Mouse (Mus musculus): ENCODE measurements at regions not wholly inside any gene's neighbourhood (a gene's known extent, or its start where the extent isn't known, plus 50 kb on each side); places are given as distances from the start of the nearest gene placed in this dataset.

GRCm38 (mm10) chr3:119904244-119904643 lies 120.0 kb upstream of the Ptbp2 start:
- no peak for TF ChIP-seq CTCF (IDR thresholded peaks at IDR 0.05; ENCODE audit: control insufficient read depth, insufficient read depth, insufficient read length)
- TF ChIP-seq MYOD1 (IDR thresholded peaks at IDR 0.05; ENCODE audit: control insufficient read depth, insufficient read length, low read depth), result no peak
- no peak for TF ChIP-seq MAX (IDR thresholded peaks at IDR 0.05)
- TF ChIP-seq FOSL1 (IDR thresholded peaks at IDR 0.05; ENCODE audit: insufficient read depth, low read length, poor library complexity, severe bottlenecking), result no peak
- no peak for TF ChIP-seq MYOG (IDR thresholded peaks at IDR 0.05; ENCODE audit: control insufficient read depth, extremely low read depth, insufficient read length)
- TF ChIP-seq USF1 (IDR thresholded peaks at IDR 0.05; ENCODE audit: low read depth), result no peak
- TF ChIP-seq CEBPB (IDR thresholded peaks at IDR 0.05; ENCODE audit: low read depth), result no peak
- no peak overlapping the region for H3K4me3 ChIP-seq (ENCODE audit: insufficient read depth, poor library complexity, severe bottlenecking)
- H3K27me3 ChIP-seq (ENCODE audit: control insufficient read depth, insufficient read depth, insufficient read length), result no peaks in the 10 kb centered on the region
- H3K79me2 ChIP-seq (ENCODE audit: control insufficient read depth, insufficient read depth), result no peaks in the 10 kb centered on the region
- no peaks in the 10 kb centered on the region for H3K79me3 ChIP-seq (ENCODE audit: low read depth)
- H3ac ChIP-seq (ENCODE audit: control insufficient read depth, insufficient read length, low read depth), result no peak overlapping the region
- no peaks in the 10 kb centered on the region for H3K36me3 ChIP-seq (ENCODE audit: control insufficient read depth, insufficient read depth)

DNA sequence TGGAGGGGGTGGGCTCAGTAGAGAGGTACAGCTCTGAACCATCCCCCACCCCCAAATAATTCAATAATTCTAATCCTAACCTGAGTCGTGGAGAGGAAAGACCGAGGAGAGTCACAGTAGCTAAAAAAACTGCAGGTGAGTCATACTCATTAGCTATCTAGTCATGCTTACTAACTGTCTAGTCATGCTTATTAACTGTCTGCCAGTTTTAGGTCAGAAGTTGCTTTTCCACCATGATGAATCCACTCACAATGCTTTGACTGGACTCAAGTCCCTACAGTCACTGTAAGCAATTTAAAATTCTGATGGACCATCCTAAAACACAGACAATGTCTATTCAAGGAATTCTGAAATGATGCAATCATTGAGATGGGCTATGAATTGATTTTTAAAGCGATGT lies 110.9 kb upstream of the Ptbp2 start:
- no peaks in the 10 kb centered on the region for H3K79me3 ChIP-seq (ENCODE audit: low read depth)
- H3K36me3 ChIP-seq (ENCODE audit: control insufficient read depth, insufficient read depth), result no peaks in the 10 kb centered on the region
- no peak for TF ChIP-seq MAX (IDR thresholded peaks at IDR 0.05)
- peak; percentile 88 for TF ChIP-seq FOSL1 (IDR thresholded peaks at IDR 0.05; ENCODE audit: insufficient read depth, low read length, poor library complexity, severe bottlenecking)
- TF ChIP-seq CEBPB (IDR thresholded peaks at IDR 0.05; ENCODE audit: low read depth), result peak; percentile 55
- H3K79me2 ChIP-seq (ENCODE audit: control insufficient read depth, insufficient read depth), result no peaks in the 10 kb centered on the region
- H3ac ChIP-seq (ENCODE audit: control insufficient read depth, insufficient read length, low read depth), result no peak overlapping the region
- H3K27me3 ChIP-seq (ENCODE audit: control insufficient read depth, insufficient read depth, insufficient read length), result no peaks in the 10 kb centered on the region
- no peak overlapping the region for H3K4me3 ChIP-seq (ENCODE audit: insufficient read depth, poor library complexity, severe bottlenecking)

DNA sequence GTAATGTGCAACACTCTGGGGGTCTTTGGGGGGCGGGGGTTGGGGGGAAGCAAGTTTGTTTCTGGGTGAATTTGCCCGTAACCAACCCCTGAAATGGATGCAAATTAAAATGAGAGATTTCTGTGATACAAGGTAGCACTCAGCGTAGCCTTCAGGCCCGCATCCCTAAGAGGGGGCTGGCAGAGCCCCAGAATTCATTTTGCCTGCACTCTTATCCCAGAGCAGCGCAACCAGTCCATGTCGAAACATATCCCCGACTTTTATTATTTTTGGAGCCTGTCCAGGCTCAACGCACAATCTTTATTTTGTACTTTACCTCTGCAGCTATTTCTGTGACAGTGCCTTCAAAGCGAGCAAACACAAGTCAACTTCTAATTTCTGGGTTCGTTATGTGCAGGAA lies 109.8 kb upstream of the Ptbp2 start:
- Histone ChIP-seq H3K4me3 (ENCODE audit: insufficient read depth, poor library complexity, severe bottlenecking) (no peak overlapping the region), H3K27me3 (ENCODE audit: control insufficient read depth, insufficient read depth, insufficient read length) (no peaks in the 10 kb centered on the region), H3ac (ENCODE audit: control insufficient read depth, insufficient read length, low read depth) (no peak overlapping the region), H3K79me3 (ENCODE audit: low read depth) (no peaks in the 10 kb centered on the region), H3K36me3 (ENCODE audit: control insufficient read depth, insufficient read depth) (no peaks in the 10 kb centered on the region), H3K79me2 (ENCODE audit: control insufficient read depth, insufficient read depth) (no peaks in the 10 kb centered on the region)
- peak; percentile 12 for TF ChIP-seq CEBPB (IDR thresholded peaks at IDR 0.05; ENCODE audit: low read depth)
- no peak for TF ChIP-seq MAX (IDR thresholded peaks at IDR 0.05)

DNA sequence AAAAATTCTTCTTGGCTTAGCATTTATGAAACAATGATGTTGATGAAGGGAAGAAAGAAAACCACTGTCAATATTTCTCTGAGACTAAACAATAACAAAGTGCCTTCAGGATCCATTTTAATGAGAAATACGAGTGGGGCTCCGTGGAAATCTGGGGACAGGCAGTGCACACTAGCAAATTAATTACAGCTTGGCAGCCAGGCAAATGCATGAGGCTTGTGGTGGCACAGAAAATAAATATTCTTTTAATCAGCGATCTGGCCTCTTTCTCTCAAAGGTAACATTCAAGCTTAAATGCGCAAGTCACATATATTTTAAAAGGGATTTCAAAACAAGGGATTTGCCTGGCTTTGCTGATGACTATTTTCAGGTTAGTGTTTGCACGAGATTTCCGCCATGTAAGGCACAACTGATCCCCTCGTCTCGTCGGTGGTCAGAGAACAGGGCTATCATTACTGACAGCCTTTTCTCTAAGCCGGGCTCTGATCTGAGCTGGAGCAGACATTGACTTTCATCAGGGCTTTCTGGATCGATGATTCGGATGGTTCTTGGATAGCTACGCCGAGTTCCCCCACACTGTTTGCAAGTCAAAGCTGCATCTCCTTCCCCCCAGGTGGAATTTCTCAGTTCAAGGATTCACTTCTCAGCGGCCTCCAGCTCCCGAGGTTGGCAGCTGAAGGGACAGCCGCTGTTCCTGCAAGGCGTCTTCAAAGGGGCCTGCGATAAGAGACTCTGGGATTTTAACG lies 109.1 kb upstream of the Ptbp2 start:
- no peak overlapping the region for H3ac ChIP-seq (ENCODE audit: control insufficient read depth, insufficient read length, low read depth)
- no peaks in the 10 kb centered on the region for H3K36me3 ChIP-seq (ENCODE audit: control insufficient read depth, insufficient read depth)
- H3K79me2 ChIP-seq (ENCODE audit: control insufficient read depth, insufficient read depth), result no peaks in the 10 kb centered on the region
- H3K27me3 ChIP-seq (ENCODE audit: control insufficient read depth, insufficient read depth, insufficient read length), result no peaks in the 10 kb centered on the region
- no peak overlapping the region for H3K4me3 ChIP-seq (ENCODE audit: insufficient read depth, poor library complexity, severe bottlenecking)
- no peaks in the 10 kb centered on the region for H3K79me3 ChIP-seq (ENCODE audit: low read depth)
- TF ChIP-seq CTCF (IDR thresholded peaks at IDR 0.05; ENCODE audit: control insufficient read depth, insufficient read depth, insufficient read length), result no peak
- no peak for TF ChIP-seq CEBPB (IDR thresholded peaks at IDR 0.05; ENCODE audit: low read depth)
- TF ChIP-seq MYOG (IDR thresholded peaks at IDR 0.05; ENCODE audit: control insufficient read depth, extremely low read depth, insufficient read length), result no peak
- no peak for TF ChIP-seq USF1 (IDR thresholded peaks at IDR 0.05; ENCODE audit: low read depth)
- no peak for TF ChIP-seq FOSL1 (IDR thresholded peaks at IDR 0.05; ENCODE audit: insufficient read depth, low read length, poor library complexity, severe bottlenecking)
- TF ChIP-seq MYOD1 (IDR thresholded peaks at IDR 0.05; ENCODE audit: control insufficient read depth, insufficient read length, low read depth), result no peak
- TF ChIP-seq MAX (IDR thresholded peaks at IDR 0.05), result no peak

GRCm38 (mm10) chr3:119892533-119893164 lies 108.4 kb upstream of the Ptbp2 start:
- Histone ChIP-seq H3K79me2 (ENCODE audit: control insufficient read depth, insufficient read depth) (no peaks in the 10 kb centered on the region), H3ac (ENCODE audit: control insufficient read depth, insufficient read length, low read depth) (no peak overlapping the region), H3K79me3 (ENCODE audit: low read depth) (no peaks in the 10 kb centered on the region), H3K4me3 (ENCODE audit: insufficient read depth, poor library complexity, severe bottlenecking) (no peak overlapping the region), H3K27me3 (ENCODE audit: control insufficient read depth, insufficient read depth, insufficient read length) (no peaks in the 10 kb centered on the region), H3K36me3 (ENCODE audit: control insufficient read depth, insufficient read depth) (no peaks in the 10 kb centered on the region)
- TF ChIP-seq CEBPB (IDR thresholded peaks at IDR 0.05; ENCODE audit: low read depth), result no peak
- TF ChIP-seq USF1 (IDR thresholded peaks at IDR 0.05; ENCODE audit: low read depth), result no peak
- TF ChIP-seq MAX (IDR thresholded peaks at IDR 0.05), result no peak

- H3K36me3 ChIP-seq (ENCODE audit: control insufficient read depth, insufficient read depth), result no peaks in the 10 kb centered on the region
- TF ChIP-seq MYOD1 (IDR thresholded peaks at IDR 0.05; ENCODE audit: control insufficient read depth, insufficient read length, low read depth) (no peak), CEBPB (IDR thresholded peaks at IDR 0.05; ENCODE audit: low read depth) (no peak), FOSL1 (IDR thresholded peaks at IDR 0.05; ENCODE audit: insufficient read depth, low read length, poor library complexity, severe bottlenecking) (peak; percentile 36)
Observed at GRCm38 (mm10) chr3:119890911-119891310, 106.6 kb upstream of the Ptbp2 start.

More at GRCm38 (mm10) chr3:119890911-119891310, 106.6 kb upstream of the Ptbp2 start:
- no peak overlapping the region for H3ac ChIP-seq (ENCODE audit: control insufficient read depth, insufficient read length, low read depth)
- no peaks in the 10 kb centered on the region for H3K79me2 ChIP-seq (ENCODE audit: control insufficient read depth, insufficient read depth)
- H3K27me3 ChIP-seq (ENCODE audit: control insufficient read depth, insufficient read depth, insufficient read length), result no peaks in the 10 kb centered on the region
- no peaks in the 10 kb centered on the region for H3K79me3 ChIP-seq (ENCODE audit: low read depth)
- no peak overlapping the region for H3K4me3 ChIP-seq (ENCODE audit: insufficient read depth, poor library complexity, severe bottlenecking)

Measured in C2C12 (cell line).